Mouse (Mus musculus) lung, embryonic 15.5 days (tissue): Measurements from ENCODE around the gene Klc4. TPM values are rescaled to one million over a fixed set of nuclear protein-coding genes. Genes with fewer than 3 reads are reported as not detected.

ENCODE experiments used
- ATAC-seq: fragments of 200-750 bp; cut with Nextera tagmentation; 2 replicates; pipeline ENCODE4 v1.8.0; 2017; ENCODE audit warnings: moderate number of reproducible peaks, borderline replicate concordance; ENCODE audit not compliant: low FRiP score, low TSS enrichment; ENCODE audit errors: extremely low read depth
- H3K27ac ChIP-seq: fragments of 300-500 bp; sonication (generic); 2 replicates; pipeline ENCODE4 v1.5.1; 2015; ENCODE audit warnings: moderate library complexity, mild to moderate bottlenecking, inconsistent platforms
- H3K27me3 ChIP-seq: fragments of 300-500 bp; sonication (generic); 2 replicates; pipeline ENCODE4 v1.6.1; 2015; ENCODE audit warnings: inconsistent platforms
- H3K36me3 ChIP-seq: fragments of 300-500 bp; sonication (generic); 2 replicates; pipeline ENCODE4 v1.6.1; 2015; ENCODE audit warnings: inconsistent platforms
- H3K4me1 ChIP-seq: fragments of 300-500 bp; sonication (generic); 2 replicates; pipeline ENCODE4 v1.6.1; 2015; ENCODE audit warnings: inconsistent platforms
- H3K4me2 ChIP-seq: fragments of 300-500 bp; sonication (generic); 2 replicates; pipeline ENCODE4 v1.6.1; 2015; ENCODE audit warnings: inconsistent platforms, mild to moderate bottlenecking, moderate library complexity
- H3K4me3 ChIP-seq: fragments of 300-500 bp; sonication (generic); 2 replicates; pipeline ENCODE4 v1.5.1; 2015; ENCODE audit warnings: mild to moderate bottlenecking, inconsistent platforms
- H3K9ac ChIP-seq: fragments of 300-500 bp; sonication (generic); 2 replicates; pipeline ENCODE4 v1.6.1; 2015; ENCODE audit warnings: inconsistent platforms
- H3K9me3 ChIP-seq: fragments of 300-500 bp; sonication (generic); 2 replicates; pipeline ENCODE4 v1.6.1; 2016; ENCODE audit warnings: inconsistent platforms
- WGBS: fragments of 180-500 bp; shearing (Covaris S2); methylation state at CpG from one replicate; pipeline ENCODE4 v1.1.7; 2015; 5-methylcytosine and 5-hydroxymethylcytosine counted together
- polyA plus RNA-seq: library from polyadenylated mRNA; unstranded; fragments of >200 nt; fragmentation: Nextera tagmentation; extraction: Ambion mirVana; gene quantifications from 2 replicates; pipeline ENCODE4 v1.2.1, GENCODE M21; 2015

Gene Klc4
- polyA plus RNA-seq, result 24.9 and 25.8 TPM in 2 replicates

DNA sequence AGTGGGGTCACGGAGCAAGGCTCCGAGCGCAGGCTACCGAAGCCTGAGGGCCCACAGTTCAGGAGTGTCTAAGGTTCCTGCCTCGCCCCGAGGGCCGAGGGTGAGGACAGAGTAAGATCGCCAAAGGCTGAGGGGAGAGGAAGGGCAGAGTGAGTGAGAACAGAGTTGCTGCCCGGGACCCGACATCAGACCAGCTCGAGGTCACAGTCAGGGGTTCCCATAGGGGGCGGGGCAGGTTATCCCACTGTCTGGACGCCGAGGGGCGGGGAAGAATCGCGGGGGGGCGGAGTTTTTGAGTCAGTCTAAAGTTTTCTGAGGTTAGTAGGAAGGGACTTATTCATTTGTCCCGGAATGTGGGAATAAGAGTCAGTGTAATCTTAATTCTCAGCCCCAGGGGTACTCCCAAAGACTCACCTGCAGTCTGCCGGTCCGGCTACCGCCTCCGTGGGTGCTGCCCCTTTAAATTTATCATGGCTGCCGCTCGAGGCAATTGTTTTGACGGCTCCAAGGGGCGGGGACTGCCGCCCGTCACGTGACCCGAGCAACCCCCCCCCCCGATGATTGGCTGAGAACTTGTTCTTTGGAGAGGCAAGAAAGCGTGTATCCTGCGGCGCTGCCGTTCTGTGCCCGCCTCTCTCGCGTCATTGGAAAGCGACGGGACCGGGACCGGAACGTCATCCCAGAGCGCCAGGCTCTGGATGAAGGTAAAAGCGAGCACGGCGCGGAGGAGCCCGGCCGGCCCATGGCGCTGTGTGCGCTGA is at the start of gene Klc4, which contains the start of gene Mrpl2:
Gene Klc4 (minus strand): TSS at position 462 of the 761 bp plus-strand sequence.
Gene Mrpl2 (plus strand): TSS at position 669 of the 761 bp plus-strand sequence.
- ATAC-seq, result peak; percentile 68

DNA sequence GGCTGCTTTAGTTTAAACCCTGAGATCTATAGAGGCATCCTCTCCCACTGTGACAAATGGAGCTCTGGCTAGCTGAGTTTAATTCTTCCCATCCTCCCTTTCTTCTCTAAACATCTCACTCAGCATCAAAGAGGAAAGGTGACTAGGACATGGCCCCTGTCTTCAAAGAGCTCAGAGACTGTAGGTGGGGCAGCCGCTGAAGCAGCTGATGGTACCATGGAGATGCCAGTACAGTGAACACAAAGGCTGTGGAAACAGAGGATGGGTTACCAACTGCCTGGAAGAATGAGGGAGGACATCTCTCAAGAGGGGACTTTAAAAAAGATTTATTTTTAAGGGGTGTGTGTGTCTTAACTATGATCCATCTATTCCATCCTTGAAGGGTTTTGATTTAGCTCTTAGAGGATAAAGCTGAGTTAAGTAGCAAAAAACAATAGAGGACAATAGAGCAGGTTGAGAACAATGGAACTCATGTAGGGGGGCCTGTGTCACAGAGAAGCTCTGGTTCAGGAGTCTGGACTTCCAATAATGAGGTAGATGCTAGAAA is 48.8 kb upstream of the Klc4 start:
- Histone ChIP-seq H3K4me2 (no peak overlapping the region), H3K9me3 (no peaks in the 10 kb centered on the region), H3K27me3 (no peaks in the 10 kb centered on the region), H3K36me3 (peaks cover 27% of the 10 kb centered on the region; the same call in 1 of the 2 replicates), H3K4me3 (no peak overlapping the region), H3K27ac (no peak overlapping the region), H3K9ac (no peak overlapping the region), H3K4me1 (no peaks in the 10 kb centered on the region)
- ATAC-seq, result no peak
- 63% methylated on average over 1 of the region's 1 CpGs for WGBS

More for the DNA sequence above, at the start of gene Klc4, which contains the start of gene Mrpl2:
- peak within 1 kb of the TSS; percentile 95 for H3K9ac ChIP-seq
- H3K4me1 ChIP-seq, result peaks cover 32% of the 10 kb centered on the region
- peak within 1 kb of the TSS; percentile 85 for H3K27ac ChIP-seq
- no peaks in the 10 kb centered on the region for H3K9me3 ChIP-seq
- H3K4me2 ChIP-seq, result peak within 1 kb of the TSS; percentile 93
- H3K27me3 ChIP-seq, result no peaks in the 10 kb centered on the region
- WGBS, result under 1% methylated on average over 53 of the region's 53 CpGs
- H3K36me3 ChIP-seq, result peaks cover 23% of the 10 kb centered on the region; the same call in 1 of the 2 replicates
- H3K4me3 ChIP-seq, result peak within 1 kb of the TSS; percentile 97

DNA sequence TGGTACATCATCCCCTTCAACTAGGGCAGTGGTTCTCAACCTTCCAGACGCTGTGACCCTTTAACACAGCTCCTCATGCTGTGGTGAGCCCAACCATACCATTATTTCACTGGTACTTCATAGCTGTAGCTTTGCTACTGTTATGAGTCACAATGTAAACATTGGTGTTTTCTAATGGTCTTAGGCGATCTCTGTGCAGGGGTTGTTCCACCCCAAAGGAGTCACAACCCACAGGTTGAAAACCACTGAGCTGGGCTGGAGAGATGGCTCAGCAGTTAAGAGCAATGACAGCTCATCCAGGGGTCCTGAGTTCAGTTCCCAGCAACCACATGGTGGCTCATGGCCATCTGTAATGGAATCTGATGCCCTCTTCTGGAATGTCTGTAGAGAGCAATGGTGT is 45.6 kb upstream of the Klc4 start:
- no peaks in the 10 kb centered on the region for H3K27me3 ChIP-seq
- H3K4me2 ChIP-seq, result no peak overlapping the region
- no peak overlapping the region for H3K9ac ChIP-seq
- H3K36me3 ChIP-seq, result peaks cover 29% of the 10 kb centered on the region
- ATAC-seq, result no peak
- H3K4me3 ChIP-seq, result no peak overlapping the region
- H3K4me1 ChIP-seq, result no peaks in the 10 kb centered on the region
- WGBS, result 72% methylated on average over 2 of the region's 2 CpGs
- no peaks in the 10 kb centered on the region for H3K9me3 ChIP-seq
- no peak overlapping the region for H3K27ac ChIP-seq

DNA sequence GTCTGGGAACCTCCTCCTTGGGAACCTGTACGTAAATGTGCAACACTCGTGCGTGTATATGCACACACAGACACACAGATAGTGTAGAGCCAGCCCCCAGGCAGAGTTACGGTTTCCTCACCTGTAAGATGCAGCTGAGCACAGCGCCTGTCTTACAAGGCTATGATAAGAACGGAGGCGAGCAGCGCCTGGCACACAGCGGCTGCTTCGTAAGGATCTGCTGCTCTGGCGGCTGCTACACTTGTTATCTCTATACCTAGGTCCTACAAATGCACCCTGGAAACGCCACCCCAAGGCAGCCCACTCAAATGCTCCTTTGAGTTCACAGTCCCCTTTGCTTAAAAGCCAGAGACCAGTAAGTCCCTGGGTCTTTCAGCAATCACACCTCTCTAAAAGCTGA is 44.8 kb upstream of the Klc4 start:
- Histone ChIP-seq H3K4me2 (no peak overlapping the region), H3K4me1 (no peaks in the 10 kb centered on the region), H3K27ac (no peak overlapping the region), H3K4me3 (no peak overlapping the region), H3K36me3 (peaks cover 31% of the 10 kb centered on the region), H3K9me3 (no peaks in the 10 kb centered on the region), H3K27me3 (no peaks in the 10 kb centered on the region), H3K9ac (no peak overlapping the region)
- WGBS, result 85% methylated on average over 12 of the region's 12 CpGs
- ATAC-seq, result no peak

DNA sequence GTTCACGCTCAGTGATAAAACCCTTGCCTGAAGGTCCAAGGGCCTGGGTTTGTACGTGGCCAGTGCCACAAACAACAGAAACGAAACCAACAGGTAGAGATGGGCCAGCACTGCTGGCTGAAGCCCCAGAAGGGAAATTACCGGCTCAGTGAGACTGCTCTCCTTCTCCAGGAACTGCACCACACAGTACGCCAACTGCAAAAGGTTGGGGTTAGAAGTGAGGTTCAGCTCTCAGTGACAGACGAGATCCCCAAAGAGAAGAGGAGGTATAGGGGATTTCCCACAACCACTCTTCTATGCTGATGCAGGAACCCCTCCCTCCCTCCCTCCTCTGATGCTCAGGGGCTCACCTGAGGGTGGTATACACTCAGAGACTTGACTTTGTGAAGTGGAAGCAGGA is 40.1 kb upstream of the Klc4 start:
- Histone ChIP-seq H3K4me3 (no peak overlapping the region), H3K4me1 (peaks cover 7% of the 10 kb centered on the region), H3K36me3 (peaks cover 53% of the 10 kb centered on the region), H3K27me3 (no peaks in the 10 kb centered on the region), H3K9me3 (no peaks in the 10 kb centered on the region), H3K9ac (no peak overlapping the region), H3K4me2 (no peak overlapping the region), H3K27ac (no peak overlapping the region)
- no peak for ATAC-seq
- WGBS, result 87% methylated on average over 6 of the region's 6 CpGs

DNA sequence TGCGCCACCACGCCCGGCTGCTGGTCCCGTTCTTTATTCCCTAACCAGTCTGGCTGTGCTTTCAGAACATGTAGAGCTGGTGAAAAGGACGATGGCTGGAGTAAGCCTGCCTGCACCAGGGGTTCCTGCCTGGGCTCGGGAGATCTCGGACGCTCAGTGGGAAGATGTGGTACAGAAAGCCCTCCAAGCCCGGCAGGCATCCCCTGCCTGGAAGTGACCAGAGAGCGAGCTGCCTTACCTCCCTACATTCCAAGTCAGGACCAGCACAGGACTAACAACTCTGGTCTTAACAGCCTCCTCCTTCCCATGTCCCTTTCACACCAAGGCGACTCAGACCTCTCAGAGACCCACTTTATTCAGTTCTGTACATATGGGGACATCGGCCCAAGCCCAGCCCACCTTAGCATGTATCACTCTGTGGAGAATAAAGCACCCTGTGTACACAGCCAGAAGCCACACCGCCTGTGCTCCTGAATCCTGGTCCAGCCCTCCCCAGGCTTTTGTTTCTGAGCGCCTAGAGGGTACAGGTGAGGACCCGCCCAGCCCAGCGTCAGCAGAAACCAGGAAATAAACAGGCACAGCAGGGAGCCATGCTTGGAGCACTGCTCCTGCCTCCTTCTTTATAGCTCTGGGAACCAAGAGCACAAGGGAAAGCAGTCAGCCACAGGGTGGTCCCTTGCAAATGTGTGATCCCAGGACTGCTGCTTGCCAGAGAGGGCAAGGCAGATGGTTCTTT is 37.0 kb upstream of the Klc4 start:
- Histone ChIP-seq H3K4me2 (no peak overlapping the region), H3K4me3 (no peak overlapping the region), H3K27me3 (no peaks in the 10 kb centered on the region), H3K27ac (no peak overlapping the region), H3K4me1 (peaks cover 26% of the 10 kb centered on the region), H3K9ac (no peak overlapping the region), H3K36me3 (peaks cover 55% of the 10 kb centered on the region), H3K9me3 (no peaks in the 10 kb centered on the region)
- 85% methylated on average over 16 of the region's 16 CpGs for WGBS
- ATAC-seq, result no peak

DNA sequence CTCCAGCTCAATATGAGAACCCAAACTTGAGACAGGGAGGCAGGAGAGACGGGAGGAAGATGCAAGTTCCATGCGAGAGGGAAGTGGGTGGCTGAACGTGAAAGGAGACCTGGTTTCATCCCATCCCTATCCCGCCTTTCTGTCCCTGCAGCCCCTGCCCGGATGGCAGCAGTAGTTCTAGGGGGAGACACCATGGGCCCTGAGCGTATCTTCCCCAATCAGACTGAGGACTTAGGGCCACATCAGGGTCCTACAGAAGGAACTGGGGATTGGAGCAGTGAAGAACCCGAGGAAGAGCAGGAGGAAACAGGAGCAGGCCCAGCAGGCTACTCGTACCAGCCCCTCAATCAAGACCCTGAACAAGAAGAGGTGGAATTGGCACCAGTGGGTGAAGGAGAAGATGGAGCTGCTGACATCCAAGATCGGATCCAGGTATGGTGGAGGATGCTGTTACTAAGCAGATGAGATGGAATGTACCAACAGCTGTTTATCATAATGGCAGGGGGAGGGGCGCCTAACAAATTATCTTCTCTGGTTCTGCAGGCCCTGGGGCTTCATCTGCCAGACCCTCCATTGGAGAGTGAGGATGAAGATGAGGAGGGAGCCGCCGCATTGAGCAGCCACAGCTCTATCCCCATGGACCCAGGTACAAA is 35.8 kb upstream of the Klc4 start:
- peak overlapping the region; percentile 80 for H3K4me2 ChIP-seq
- no peak for ATAC-seq
- H3K27ac ChIP-seq, result peak overlapping the region; percentile 49
- WGBS, result 23% methylated on average over 12 of the region's 12 CpGs
- peaks cover 54% of the 10 kb centered on the region for H3K36me3 ChIP-seq
- H3K4me3 ChIP-seq, result peak overlapping the region; percentile 60
- no peaks in the 10 kb centered on the region for H3K27me3 ChIP-seq
- H3K9ac ChIP-seq, result peak overlapping the region; percentile 59
- no peaks in the 10 kb centered on the region for H3K9me3 ChIP-seq
- peaks cover 26% of the 10 kb centered on the region for H3K4me1 ChIP-seq

DNA sequence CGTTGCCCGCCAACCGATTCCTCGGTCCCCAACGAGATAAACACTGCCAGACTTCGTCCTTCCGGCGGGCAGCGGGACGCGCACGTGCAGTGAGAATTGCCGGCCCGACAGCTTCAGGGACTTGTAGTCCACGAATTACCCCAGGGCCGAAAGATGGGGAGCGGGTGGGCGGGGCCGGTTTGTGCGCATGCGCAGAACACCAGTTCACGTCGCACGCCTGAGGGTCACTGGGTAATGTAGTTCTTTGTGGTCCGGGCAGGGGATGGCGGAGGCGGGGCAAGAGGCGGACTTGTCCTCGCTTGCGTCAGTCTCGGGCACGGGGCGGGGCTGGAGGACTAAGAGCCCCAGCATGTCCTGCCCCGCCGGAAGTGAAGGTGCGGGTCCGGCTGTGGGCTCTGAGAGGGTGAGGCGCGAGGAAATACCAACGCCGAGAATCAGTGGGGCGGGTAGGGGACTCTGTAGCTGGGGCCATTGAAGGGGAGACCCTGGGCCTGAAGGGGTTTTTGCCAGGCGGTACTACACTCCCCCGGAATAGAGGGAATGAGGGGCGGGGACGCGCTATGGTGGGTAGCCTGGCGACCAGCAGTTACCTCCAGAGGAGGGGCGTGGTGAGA is 35.0 kb upstream of the Klc4 start, which contains the start of gene Klhdc3:
Gene Klhdc3 (minus strand): TSS at position 155 of the 614 bp plus-strand sequence.
- Histone ChIP-seq H3K9ac (peak within 1 kb of the TSS; percentile 60), H3K27me3 (no peaks in the 10 kb centered on the region), H3K4me2 (peak within 1 kb of the TSS; percentile 81), H3K36me3 (peaks cover 54% of the 10 kb centered on the region), H3K4me3 (peak within 1 kb of the TSS; percentile 60), H3K4me1 (peaks cover 26% of the 10 kb centered on the region), H3K9me3 (no peaks in the 10 kb centered on the region), H3K27ac (peak within 1 kb of the TSS; percentile 88)
- peak; percentile 98 for ATAC-seq
- WGBS, result under 1% methylated on average over 49 of the region's 49 CpGs

DNA sequence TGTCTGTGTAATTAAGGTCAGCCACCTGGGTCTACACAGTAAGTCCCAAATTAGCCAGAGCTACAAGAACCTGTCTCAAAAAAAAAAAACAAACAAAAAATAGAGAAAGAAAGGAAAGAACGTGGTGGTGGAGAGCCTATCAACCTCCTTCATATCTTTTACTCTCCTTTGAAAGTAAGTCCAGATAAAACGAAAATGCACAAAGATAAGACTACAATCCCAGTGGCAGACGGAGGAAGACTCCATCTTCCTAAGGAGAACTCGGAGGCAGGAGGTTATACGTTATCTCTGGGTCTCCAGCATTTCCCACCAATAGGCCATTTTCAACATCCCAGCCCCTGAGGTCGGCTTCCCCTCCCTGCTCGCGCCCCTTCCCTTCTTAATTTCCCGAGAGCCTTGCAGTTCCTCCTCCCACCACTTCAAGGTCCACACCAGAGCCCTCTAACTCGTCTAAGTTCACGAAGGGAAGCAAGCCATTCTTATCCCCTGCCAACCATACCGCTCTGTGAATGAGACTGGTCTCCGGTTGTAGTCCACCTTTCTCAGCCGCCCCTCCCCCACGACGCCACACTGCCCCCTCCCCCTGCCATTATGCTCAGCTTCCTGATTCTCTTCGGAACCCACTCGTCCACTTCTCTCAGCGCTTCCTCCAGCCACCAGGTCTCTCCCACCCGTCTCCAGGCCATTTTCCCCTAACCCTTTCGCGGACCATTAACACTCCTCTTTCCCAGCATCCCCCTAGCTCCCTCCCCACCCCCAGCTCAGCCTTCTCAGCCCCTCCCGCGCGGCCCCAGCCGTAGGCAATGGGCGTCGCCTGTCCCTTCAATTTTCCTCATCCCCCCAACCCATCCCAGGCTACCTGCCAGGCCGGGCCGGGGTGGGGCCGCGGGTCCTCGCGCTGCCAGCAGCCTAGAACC is 34.3 kb upstream of the Klc4 start:
- H3K9ac ChIP-seq, result peak overlapping the region; percentile 60
- no peaks in the 10 kb centered on the region for H3K9me3 ChIP-seq
- H3K27ac ChIP-seq, result peak overlapping the region; percentile 88
- H3K4me2 ChIP-seq, result peak overlapping the region; percentile 81
- H3K36me3 ChIP-seq, result peaks cover 54% of the 10 kb centered on the region
- H3K27me3 ChIP-seq, result no peaks in the 10 kb centered on the region
- WGBS, result under 1% methylated on average over 34 of the region's 34 CpGs
- peak overlapping the region; percentile 60 for H3K4me3 ChIP-seq
- peak; percentile 1 for ATAC-seq
- peaks cover 29% of the 10 kb centered on the region for H3K4me1 ChIP-seq

DNA sequence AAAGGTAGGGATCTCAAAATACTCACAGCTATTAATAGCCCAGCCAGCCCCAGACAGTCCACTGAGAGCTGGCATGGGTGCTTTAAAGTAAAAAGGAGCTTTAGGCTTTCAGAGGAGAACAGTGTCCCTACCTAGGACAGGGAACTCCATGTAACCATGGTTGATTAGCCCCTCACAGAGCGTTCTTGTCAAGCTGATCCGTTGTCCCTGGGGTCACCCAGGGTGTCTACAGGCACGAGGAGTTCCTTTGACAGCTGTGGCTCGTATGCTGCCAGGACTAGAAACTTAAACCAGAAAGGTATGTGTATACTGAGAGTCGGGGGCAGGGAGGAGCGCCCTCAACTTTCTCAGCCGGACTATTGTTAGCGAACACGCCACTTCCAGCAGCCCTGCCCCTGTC is 33.1 kb upstream of the Klc4 start:
- Histone ChIP-seq H3K27ac (peak overlapping the region; percentile 88), H3K27me3 (no peaks in the 10 kb centered on the region), H3K4me1 (peaks cover 37% of the 10 kb centered on the region), H3K4me2 (peak overlapping the region; percentile 81), H3K4me3 (peak overlapping the region; percentile 60), H3K9me3 (no peaks in the 10 kb centered on the region), H3K9ac (peak overlapping the region; percentile 60), H3K36me3 (peaks cover 45% of the 10 kb centered on the region)
- WGBS, result 33% methylated on average over 9 of the region's 9 CpGs
- ATAC-seq, result no peak
